Mouse (Mus musculus): ENCODE data around the gene Lrit3. TPM values are rescaled to one million over a fixed set of nuclear protein-coding genes. Genes with fewer than 3 reads are reported as not detected.

Gene Lrit3
- polyA plus RNA-seq, 1 experiment from 2014 or later = not detected

DNA sequence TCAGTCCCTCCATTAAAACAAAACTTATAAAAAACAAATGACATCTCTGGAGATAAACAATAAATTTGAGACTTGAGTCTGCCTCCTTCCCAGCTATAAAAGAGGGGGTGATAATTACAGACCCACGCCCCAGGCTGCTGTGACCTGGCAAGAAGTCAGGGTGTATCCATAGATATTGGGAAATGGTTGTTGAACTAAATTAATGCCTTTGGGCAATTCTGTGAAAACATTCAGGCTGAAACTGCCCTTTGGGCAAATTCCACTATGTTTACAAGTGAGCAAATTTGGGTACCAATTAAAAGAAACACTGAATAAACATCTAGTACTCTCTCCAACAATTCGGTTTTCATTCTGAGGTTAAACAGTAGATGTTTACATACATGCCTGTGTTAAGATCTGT, 4.8 kb downstream of the Lrit3 start:
- no peak for DNase-seq (ENCODE audit: low spot score)
- H3K4me3 ChIP-seq (ENCODE audit: low read depth, low read length) = no peak overlapping the region
- no peaks in the 10 kb centered on the region for H3K36me3 ChIP-seq (ENCODE audit: control insufficient read depth, insufficient read depth, low read length)
- WGBS = 73% methylated on average over 2 of the region's 2 CpGs
- no peak overlapping the region for H3K9ac ChIP-seq (ENCODE audit: low read depth, low read length)
- H3K27me3 ChIP-seq (replicated peaks; ENCODE audit: control insufficient read depth, insufficient read depth, low read length) = no peaks in the 10 kb centered on the region
- H3K27ac ChIP-seq (replicated peaks; ENCODE audit: low read depth, low read length) = no peak overlapping the region
- no peak overlapping the region for H3K4me2 ChIP-seq (ENCODE audit: low read depth, low read length)
- ATAC-seq (ENCODE audit: low read depth) = no peak
- H3K9me3 ChIP-seq (ENCODE audit: control insufficient read depth, low read length) = no peaks in the 10 kb centered on the region
- H3K4me1 ChIP-seq (ENCODE audit: control insufficient read depth, insufficient read depth, low read length) = no peaks in the 10 kb centered on the region

DNA sequence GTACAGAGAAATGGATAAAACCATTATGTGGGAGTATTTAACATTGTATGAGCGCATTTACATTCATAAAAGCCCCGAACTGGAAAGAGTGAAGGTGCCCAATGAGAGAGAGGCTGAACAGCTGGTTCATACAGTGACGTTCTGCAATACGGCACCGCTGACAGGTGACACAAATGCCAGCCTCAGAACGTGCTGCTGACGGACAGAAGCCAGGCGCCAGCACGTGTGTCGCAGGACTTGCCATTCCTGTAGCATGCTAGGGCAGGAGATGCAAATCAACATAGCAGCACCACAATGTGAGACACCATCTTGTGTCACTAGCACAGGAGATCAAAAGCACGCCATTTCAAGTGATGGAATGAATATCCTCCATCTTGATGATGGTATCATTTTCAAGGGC, 5.3 kb downstream of the Lrit3 start:
- Histone ChIP-seq H3K27me3 (replicated peaks; ENCODE audit: control insufficient read depth, insufficient read depth, low read length) (no peaks in the 10 kb centered on the region), H3K36me3 (ENCODE audit: control insufficient read depth, insufficient read depth, low read length) (no peaks in the 10 kb centered on the region), H3K27ac (replicated peaks; ENCODE audit: low read depth, low read length) (no peak overlapping the region), H3K9me3 (ENCODE audit: control insufficient read depth, low read length) (no peaks in the 10 kb centered on the region), H3K4me3 (ENCODE audit: low read depth, low read length) (no peak overlapping the region), H3K4me2 (ENCODE audit: low read depth, low read length) (no peak overlapping the region), H3K4me1 (ENCODE audit: control insufficient read depth, insufficient read depth, low read length) (no peaks in the 10 kb centered on the region), H3K9ac (ENCODE audit: low read depth, low read length) (no peak overlapping the region)
- DNase-seq (ENCODE audit: low spot score) (no peak), ATAC-seq (ENCODE audit: low read depth) (no peak)
- 72% methylated on average over 11 of the region's 11 CpGs for WGBS

DNA sequence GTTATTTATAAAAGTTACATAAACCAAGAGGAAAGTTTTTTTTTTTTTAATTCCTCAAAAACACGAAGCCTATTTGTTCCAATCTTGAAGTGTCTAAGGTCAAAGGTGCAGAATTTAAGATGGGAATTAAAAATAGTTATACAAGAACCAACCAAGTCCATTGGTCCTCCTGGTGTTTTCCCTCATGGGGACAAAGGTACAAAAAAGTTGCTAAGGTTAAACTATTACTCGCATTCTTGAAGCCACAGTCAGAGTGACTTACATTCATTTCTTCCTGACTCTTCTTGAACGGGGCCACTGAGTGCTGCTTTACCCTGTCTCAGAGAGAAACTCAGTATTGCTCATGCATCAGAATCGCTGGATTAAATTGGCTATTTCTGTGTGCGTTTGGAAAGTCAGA, 6.5 kb downstream of the Lrit3 start:
- Histone ChIP-seq H3K9me3 (ENCODE audit: control insufficient read depth, low read length) (no peaks in the 10 kb centered on the region), H3K36me3 (ENCODE audit: control insufficient read depth, insufficient read depth, low read length) (no peaks in the 10 kb centered on the region), H3K4me2 (ENCODE audit: low read depth, low read length) (no peak overlapping the region), H3K4me1 (ENCODE audit: control insufficient read depth, insufficient read depth, low read length) (no peaks in the 10 kb centered on the region), H3K27me3 (replicated peaks; ENCODE audit: control insufficient read depth, insufficient read depth, low read length) (no peaks in the 10 kb centered on the region), H3K27ac (replicated peaks; ENCODE audit: low read depth, low read length) (no peak overlapping the region), H3K9ac (ENCODE audit: low read depth, low read length) (no peak overlapping the region), H3K4me3 (ENCODE audit: low read depth, low read length) (no peak overlapping the region)
- no peak for ATAC-seq (ENCODE audit: low read depth)
- no peak for DNase-seq (ENCODE audit: low spot score)
- WGBS = 78% methylated on average over 5 of the region's 5 CpGs

DNA sequence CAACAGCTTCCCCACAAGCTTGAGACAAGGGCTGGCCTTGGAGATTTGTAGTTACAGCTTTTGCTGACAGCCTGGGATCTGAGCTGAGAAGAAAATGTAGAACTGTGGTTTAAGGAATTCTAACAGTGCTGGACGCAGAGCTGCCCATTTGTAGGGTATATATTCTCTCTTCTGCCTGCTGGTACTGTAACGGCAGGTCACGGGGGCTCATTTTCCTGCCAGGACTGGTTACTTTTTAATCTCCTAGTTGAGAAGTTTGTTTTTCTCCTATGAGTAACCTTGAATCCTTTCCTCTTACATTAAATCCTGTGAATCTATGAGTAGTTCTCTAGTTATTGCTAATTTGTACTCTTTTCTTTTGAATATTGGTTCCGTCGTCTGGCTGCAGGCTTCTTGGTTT, 10.0 kb downstream of the Lrit3 start:
- Histone ChIP-seq H3K27ac (replicated peaks; ENCODE audit: low read depth, low read length) (no peak overlapping the region), H3K36me3 (ENCODE audit: control insufficient read depth, insufficient read depth, low read length) (no peaks in the 10 kb centered on the region), H3K4me2 (ENCODE audit: low read depth, low read length) (no peak overlapping the region), H3K9me3 (ENCODE audit: control insufficient read depth, low read length) (no peaks in the 10 kb centered on the region), H3K4me1 (ENCODE audit: control insufficient read depth, insufficient read depth, low read length) (no peaks in the 10 kb centered on the region), H3K4me3 (ENCODE audit: low read depth, low read length) (no peak overlapping the region), H3K27me3 (replicated peaks; ENCODE audit: control insufficient read depth, insufficient read depth, low read length) (no peaks in the 10 kb centered on the region), H3K9ac (ENCODE audit: low read depth, low read length) (no peak overlapping the region)
- no peak for DNase-seq (ENCODE audit: low spot score)
- 84% methylated on average over 5 of the region's 5 CpGs for WGBS
- ATAC-seq (ENCODE audit: low read depth) = no peak

DNA sequence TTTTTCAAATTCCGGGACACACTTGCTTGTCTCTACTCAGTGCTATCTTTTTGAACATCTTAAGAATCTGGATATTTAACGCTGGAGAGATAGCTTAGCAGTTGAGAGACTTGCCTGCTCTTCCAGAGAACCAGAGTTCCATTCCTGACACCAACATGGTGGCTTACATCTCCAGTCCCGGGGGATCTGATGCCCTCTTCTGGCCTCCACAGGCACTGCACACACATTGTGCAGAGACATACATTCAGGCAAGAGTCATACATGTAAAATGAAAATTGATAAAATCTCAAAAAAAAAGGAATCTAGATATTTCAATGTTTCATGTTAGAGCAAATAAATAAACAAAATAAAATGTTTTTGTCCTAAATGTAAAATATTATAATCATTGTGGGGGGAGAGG, 21.1 kb downstream of the Lrit3 start:
- Histone ChIP-seq H3K9ac (ENCODE audit: low read depth, low read length) (no peak overlapping the region), H3K4me2 (ENCODE audit: low read depth, low read length) (no peak overlapping the region), H3K36me3 (ENCODE audit: control insufficient read depth, insufficient read depth, low read length) (no peaks in the 10 kb centered on the region), H3K27me3 (replicated peaks; ENCODE audit: control insufficient read depth, insufficient read depth, low read length) (no peaks in the 10 kb centered on the region), H3K27ac (replicated peaks; ENCODE audit: low read depth, low read length) (no peak overlapping the region), H3K9me3 (ENCODE audit: control insufficient read depth, low read length) (no peaks in the 10 kb centered on the region), H3K4me3 (ENCODE audit: low read depth, low read length) (no peak overlapping the region), H3K4me1 (ENCODE audit: control insufficient read depth, insufficient read depth, low read length) (no peaks in the 10 kb centered on the region)
- ATAC-seq (ENCODE audit: low read depth) = no peak
- no peak for DNase-seq (ENCODE audit: low spot score)
- WGBS = 94% methylated on average over 3 of the region's 3 CpGs

DNA sequence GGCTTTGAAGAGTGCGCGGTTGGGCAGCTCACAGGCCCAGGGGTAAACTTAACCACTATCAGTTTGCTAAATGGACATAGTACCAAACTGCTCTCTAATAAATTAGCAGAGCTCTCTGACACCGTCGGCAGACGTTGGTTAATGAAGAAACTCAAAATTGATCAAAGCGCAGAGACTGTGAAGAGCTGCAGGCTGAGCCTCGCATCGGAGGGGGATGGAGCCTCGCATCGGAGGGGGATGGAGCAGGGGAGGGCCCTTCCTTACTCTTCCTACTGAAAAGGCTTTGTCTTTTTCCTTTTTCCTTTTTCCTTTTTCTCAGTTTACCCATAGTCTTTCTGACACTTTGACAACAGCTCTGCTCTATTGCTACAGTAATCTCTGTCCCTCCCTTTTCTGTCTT, 22.4 kb downstream of the Lrit3 start:
- Histone ChIP-seq H3K27me3 (replicated peaks; ENCODE audit: control insufficient read depth, insufficient read depth, low read length) (no peaks in the 10 kb centered on the region), H3K36me3 (ENCODE audit: control insufficient read depth, insufficient read depth, low read length) (no peaks in the 10 kb centered on the region), H3K4me3 (ENCODE audit: low read depth, low read length) (no peak overlapping the region), H3K9ac (ENCODE audit: low read depth, low read length) (no peak overlapping the region), H3K4me1 (ENCODE audit: control insufficient read depth, insufficient read depth, low read length) (no peaks in the 10 kb centered on the region), H3K9me3 (ENCODE audit: control insufficient read depth, low read length) (no peaks in the 10 kb centered on the region), H3K27ac (replicated peaks; ENCODE audit: low read depth, low read length) (no peak overlapping the region), H3K4me2 (ENCODE audit: low read depth, low read length) (no peak overlapping the region)
- DNase-seq (ENCODE audit: low spot score) (no peak), ATAC-seq (ENCODE audit: low read depth) (no peak)
- WGBS = 47% methylated on average over 10 of the region's 10 CpGs

DNA sequence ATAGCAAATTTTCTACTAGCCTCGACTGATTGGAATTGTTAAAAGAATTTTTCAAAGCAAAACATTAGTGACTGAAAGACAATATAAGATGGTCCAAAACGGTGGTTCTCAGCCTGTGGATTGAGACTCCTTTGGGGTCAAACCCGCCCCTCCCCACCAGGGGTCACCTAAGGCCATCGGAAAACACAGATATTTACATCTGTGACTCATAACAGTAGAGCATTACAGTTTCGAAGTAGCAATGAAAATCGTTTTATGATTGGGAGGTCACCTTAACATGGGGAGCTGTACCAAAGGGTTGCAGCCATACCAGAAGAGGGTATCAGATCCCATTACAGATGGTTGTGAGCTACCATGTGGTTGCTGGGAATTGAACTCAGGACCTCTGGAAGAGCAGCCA, 32.6 kb downstream of the Lrit3 start:
- WGBS = 77% methylated on average over 6 of the region's 6 CpGs
- no peak for ATAC-seq (ENCODE audit: low read depth)
- H3K4me1 ChIP-seq (ENCODE audit: control insufficient read depth, insufficient read depth, low read length) = no peaks in the 10 kb centered on the region

DNA sequence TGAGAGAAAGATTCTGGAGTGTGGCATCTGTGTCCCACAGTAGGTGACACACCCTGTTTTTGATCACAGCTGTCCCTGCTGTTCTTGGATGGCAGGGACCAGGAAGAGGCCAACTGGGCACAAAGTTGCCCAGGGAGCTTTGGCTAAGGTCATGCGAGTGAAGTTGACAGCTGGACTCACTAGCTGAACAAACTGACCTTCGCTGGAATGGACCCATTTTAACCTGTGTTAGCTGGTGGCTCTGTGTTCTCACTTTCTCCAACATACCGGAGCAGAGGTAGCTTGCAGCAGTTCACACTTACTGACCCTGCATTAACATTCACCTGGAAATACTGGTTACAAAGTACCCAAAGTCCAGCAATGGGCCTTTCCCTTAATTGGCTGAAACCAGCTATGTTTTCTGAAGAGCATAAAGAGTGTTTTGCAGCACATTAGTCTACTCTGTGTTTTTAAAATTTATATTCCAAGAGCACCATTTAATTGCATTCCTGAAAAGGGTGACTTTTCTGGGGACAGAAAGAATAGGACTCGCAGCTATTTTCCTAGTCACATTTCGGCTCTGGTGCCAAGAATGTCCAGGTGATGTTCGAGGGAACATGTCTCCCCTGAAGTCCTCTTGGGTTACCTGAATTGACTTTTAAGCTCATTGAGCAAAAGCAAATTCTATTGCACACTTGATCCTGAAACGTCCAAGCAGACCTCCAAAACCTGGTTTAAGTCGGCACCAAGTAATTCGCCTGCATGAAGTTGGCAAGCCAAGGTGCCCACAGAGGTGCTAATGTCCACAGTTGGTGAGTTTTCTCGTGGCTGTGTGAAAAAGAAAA, 36.6 kb downstream of the Lrit3 start:
- Histone ChIP-seq H3K4me2 (ENCODE audit: low read depth, low read length) (no peak overlapping the region), H3K9me3 (ENCODE audit: control insufficient read depth, low read length) (no peaks in the 10 kb centered on the region; the same call in 1 of the 2 replicates), H3K4me1 (ENCODE audit: control insufficient read depth, insufficient read depth, low read length) (no peaks in the 10 kb centered on the region), H3K27me3 (replicated peaks; ENCODE audit: control insufficient read depth, insufficient read depth, low read length) (no peaks in the 10 kb centered on the region), H3K4me3 (ENCODE audit: low read depth, low read length) (no peak overlapping the region), H3K27ac (replicated peaks; ENCODE audit: low read depth, low read length) (no peak overlapping the region), H3K9ac (ENCODE audit: low read depth, low read length) (no peak overlapping the region), H3K36me3 (ENCODE audit: control insufficient read depth, insufficient read depth, low read length) (no peaks in the 10 kb centered on the region)
- WGBS = 85% methylated on average over 10 of the region's 10 CpGs
- ATAC-seq (ENCODE audit: low read depth) (no peak), DNase-seq (ENCODE audit: low spot score) (no peak)

More for the DNA sequence above, 32.6 kb downstream of the Lrit3 start:
- Histone ChIP-seq H3K36me3 (ENCODE audit: control insufficient read depth, insufficient read depth, low read length) (no peaks in the 10 kb centered on the region), H3K27me3 (replicated peaks; ENCODE audit: control insufficient read depth, insufficient read depth, low read length) (no peaks in the 10 kb centered on the region), H3K4me3 (ENCODE audit: low read depth, low read length) (no peak overlapping the region), H3K4me2 (ENCODE audit: low read depth, low read length) (no peak overlapping the region), H3K9me3 (ENCODE audit: control insufficient read depth, low read length) (no peaks in the 10 kb centered on the region), H3K27ac (replicated peaks; ENCODE audit: low read depth, low read length) (no peak overlapping the region), H3K9ac (ENCODE audit: low read depth, low read length) (no peak overlapping the region)
- DNase-seq (ENCODE audit: low spot score) = no peak

DNA sequence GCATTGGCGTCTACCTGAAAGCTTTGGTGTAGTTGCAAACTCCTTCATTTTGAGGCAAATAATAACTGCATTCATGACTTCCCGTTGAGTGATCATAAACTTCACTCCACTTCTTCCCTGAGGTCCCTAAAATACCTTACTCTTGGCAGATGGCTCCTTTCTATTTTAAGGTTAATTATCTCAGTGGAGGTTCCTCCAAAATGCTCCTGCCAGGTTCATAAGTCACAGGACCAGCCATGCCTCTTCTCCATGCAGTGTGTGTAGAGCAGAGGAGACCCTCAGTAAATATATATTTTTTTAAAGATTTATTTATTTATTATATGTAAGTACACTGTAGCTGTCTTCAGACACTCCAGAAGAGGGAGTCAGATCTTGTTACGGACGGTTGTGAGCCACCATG, 37.7 kb downstream of the Lrit3 start:
- Histone ChIP-seq H3K4me1 (ENCODE audit: control insufficient read depth, insufficient read depth, low read length) (no peaks in the 10 kb centered on the region), H3K9ac (ENCODE audit: low read depth, low read length) (no peak overlapping the region), H3K27ac (replicated peaks; ENCODE audit: low read depth, low read length) (no peak overlapping the region), H3K36me3 (ENCODE audit: control insufficient read depth, insufficient read depth, low read length) (no peaks in the 10 kb centered on the region), H3K27me3 (replicated peaks; ENCODE audit: control insufficient read depth, insufficient read depth, low read length) (no peaks in the 10 kb centered on the region), H3K4me2 (ENCODE audit: low read depth, low read length) (no peak overlapping the region), H3K9me3 (ENCODE audit: control insufficient read depth, low read length) (no peaks in the 10 kb centered on the region; the same call in 1 of the 2 replicates), H3K4me3 (ENCODE audit: low read depth, low read length) (no peak overlapping the region)
- ATAC-seq (ENCODE audit: low read depth) = no peak
- WGBS = 73% methylated on average over 4 of the region's 4 CpGs
- DNase-seq (ENCODE audit: low spot score) = no peak

All from embryonic facial prominence, embryonic 14.5 days (tissue).